Mouse (Mus musculus) hindbrain, embryonic 10.5 days (tissue): ENCODE data around the gene Dnal4. TPM values are rescaled to one million over a fixed set of nuclear protein-coding genes. Genes with fewer than 3 reads are reported as not detected.

Experiments used
- DNase-seq: peaks from one replicate; pipeline ENCODE4 v3.0.0-alpha.2; 2017; ENCODE audit warnings: low spot score
- H3K27ac ChIP-seq: fragments of 300-500 bp; sonication (generic); 2 replicates; pipeline ENCODE4 v1.5.1; 2016; ENCODE audit warnings: mild to moderate bottlenecking, moderate library complexity
- H3K27me3 ChIP-seq: fragments of 300-500 bp; sonication (generic); 2 replicates; pipeline ENCODE4 v1.6.1; 2016; ENCODE audit warnings: mild to moderate bottlenecking; ENCODE audit not compliant: poor library complexity, insufficient read depth, severe bottlenecking
- H3K36me3 ChIP-seq: fragments of 300-500 bp; sonication (generic); 2 replicates; pipeline ENCODE4 v1.6.1; 2016; ENCODE audit warnings: mild to moderate bottlenecking, moderate library complexity
- H3K4me1 ChIP-seq: fragments of 300-500 bp; sonication (generic); replicated peaks from 2 replicates; pipeline ENCODE4 v1.6.1; 2016; ENCODE audit warnings: mild to moderate bottlenecking
- H3K4me3 ChIP-seq: fragments of 300-500 bp; sonication (generic); 2 replicates; pipeline ENCODE4 v1.5.1; 2016; ENCODE audit warnings: mild to moderate bottlenecking, moderate library complexity
- H3K9me3 ChIP-seq: fragments of 300-500 bp; sonication (generic); 2 replicates; pipeline ENCODE4 v1.6.1; 2016; ENCODE audit warnings: mild to moderate bottlenecking, moderate library complexity
- WGBS: fragments of 180-500 bp; shearing (Covaris S2); methylation state at CpG from one replicate; pipeline ENCODE4 v1.1.7; 2016; 5-methylcytosine and 5-hydroxymethylcytosine counted together
- polyA plus RNA-seq: library from polyadenylated mRNA; unstranded; fragments of >200 nt; fragmentation: Nextera tagmentation; extraction: Ambion mirVana; gene quantifications from 2 replicates; pipeline ENCODE4 v1.2.1, GENCODE M21; 2016

The Dnal4 gene
- polyA plus RNA-seq, 1 experiment from 2014 or later = 83.0 TPM

DNA sequence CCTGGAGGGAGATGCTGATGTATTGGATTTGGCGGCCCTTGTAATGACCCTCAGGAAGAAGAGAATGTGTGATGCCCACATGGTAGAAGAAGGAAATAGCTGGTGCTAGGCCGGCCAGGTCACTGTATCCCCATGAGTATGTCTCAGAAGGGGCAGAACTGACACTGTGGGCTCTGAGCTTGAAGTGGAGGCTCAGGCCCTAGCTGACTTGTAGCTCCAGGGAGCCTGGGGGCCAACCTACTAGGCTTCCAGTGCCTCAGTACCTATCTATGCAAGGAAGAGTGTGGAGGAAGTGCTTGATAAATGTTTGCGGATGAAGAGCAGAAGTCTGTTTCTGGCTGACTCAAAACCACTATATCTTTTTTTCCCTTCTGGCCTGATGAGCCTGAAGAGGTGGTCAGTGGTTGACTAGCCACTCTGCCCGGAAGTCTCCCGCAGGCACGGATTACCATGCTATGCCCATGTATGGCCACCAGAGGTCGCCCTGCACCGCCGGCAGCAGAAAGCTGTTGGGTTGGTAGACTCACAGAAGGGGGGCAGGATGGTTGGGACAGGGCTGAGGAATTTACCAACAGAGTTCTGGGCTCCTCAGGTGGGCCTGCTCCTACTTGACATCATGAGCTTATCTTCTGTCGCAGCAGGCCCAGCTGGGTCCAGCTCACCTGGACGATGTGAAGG is 24.8 kb downstream of the Dnal4 start:
- DNase-seq = peak; percentile 82
- Histone ChIP-seq H3K27ac (no peak overlapping the region), H3K36me3 (no peaks in the 10 kb centered on the region), H3K27me3 (no peaks in the 10 kb centered on the region), H3K4me3 (no peak overlapping the region), H3K4me1 (peaks cover 24% of the 10 kb centered on the region), H3K9me3 (no peaks in the 10 kb centered on the region)
- 24% methylated on average over 11 of the region's 11 CpGs for WGBS

GRCm38 (mm10) chr15:79751772-79752171 is 25.9 kb downstream of the Dnal4 start:
- Histone ChIP-seq H3K27me3 (no peaks in the 10 kb centered on the region), H3K27ac (no peak overlapping the region), H3K36me3 (no peaks in the 10 kb centered on the region), H3K4me3 (no peak overlapping the region), H3K9me3 (no peaks in the 10 kb centered on the region), H3K4me1 (peaks cover 17% of the 10 kb centered on the region)
- no peak for DNase-seq
- WGBS = 90% methylated on average over 17 of the region's 17 CpGs

DNA sequence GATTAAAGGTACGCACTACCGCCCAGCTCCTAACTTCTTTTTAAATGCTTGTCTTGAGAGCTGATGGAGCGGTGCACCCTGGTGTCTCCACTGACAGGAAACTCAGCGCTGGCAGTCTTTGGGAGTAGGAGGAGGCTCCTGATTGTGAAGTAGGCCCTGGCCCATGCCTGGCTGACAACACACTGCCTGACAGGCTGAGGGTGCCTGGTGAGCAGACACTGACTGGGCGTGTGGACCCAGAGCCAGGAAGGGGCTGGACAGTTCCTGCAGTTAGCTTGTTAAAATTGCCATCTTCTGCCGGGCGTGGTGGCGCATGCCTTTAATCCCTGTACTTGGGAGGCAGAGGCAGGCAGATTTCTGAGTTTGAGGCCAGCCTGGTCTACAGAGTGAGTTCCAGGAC is 27.4 kb downstream of the Dnal4 start:
- H3K27me3 ChIP-seq = no peaks in the 10 kb centered on the region
- 90% methylated on average over 8 of the region's 8 CpGs for WGBS
- no peak for DNase-seq

DNA sequence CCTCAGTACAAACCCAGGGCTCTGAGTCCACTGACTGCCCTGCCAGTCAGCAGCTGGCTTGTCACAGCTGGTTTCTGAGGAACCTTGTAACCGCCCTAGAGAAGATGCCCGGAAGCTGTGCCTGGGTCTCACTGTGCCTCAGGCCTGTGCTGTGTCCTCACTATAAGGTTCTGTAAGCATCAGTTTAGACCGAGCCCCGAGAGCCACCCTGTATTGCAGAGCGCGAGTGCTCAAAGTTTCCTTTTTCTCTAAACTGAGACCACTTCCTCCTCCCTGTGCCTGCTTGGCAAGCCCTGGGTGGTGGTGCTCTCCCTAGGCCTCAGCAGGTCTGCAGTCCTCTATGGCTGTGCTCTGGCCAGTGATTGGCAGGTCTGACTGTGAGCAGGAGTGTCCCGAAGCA is 28.5 kb downstream of the Dnal4 start:
- no peak overlapping the region for H3K27ac ChIP-seq
- no peak for DNase-seq
- 92% methylated on average over 7 of the region's 7 CpGs for WGBS

More for the DNA sequence above, 27.4 kb downstream of the Dnal4 start:
- Histone ChIP-seq H3K27ac (no peak overlapping the region), H3K9me3 (no peaks in the 10 kb centered on the region), H3K36me3 (no peaks in the 10 kb centered on the region), H3K4me1 (peaks cover 4% of the 10 kb centered on the region; the same call in 1 of the 2 replicates), H3K4me3 (no peak overlapping the region)

DNA sequence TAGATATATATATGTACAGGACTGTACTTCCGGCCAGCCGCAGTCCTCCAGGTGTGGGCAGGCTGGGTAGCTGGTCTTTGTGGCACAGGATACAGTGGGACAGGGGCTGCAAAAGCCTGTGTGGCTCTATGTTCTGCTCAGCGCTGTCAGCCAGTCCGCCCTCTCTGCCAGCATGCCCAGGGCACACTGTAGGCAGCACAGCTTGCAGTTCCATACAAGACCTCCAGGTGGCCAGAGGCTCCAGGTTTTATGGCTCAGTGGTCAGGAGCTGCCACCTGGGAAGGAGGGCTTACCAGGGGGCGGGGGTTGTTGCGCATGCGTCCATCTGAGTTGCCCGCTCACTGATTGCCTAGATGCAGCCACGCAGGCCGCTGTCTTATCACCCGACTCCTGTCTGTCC is 29.7 kb downstream of the Dnal4 start:
- Histone ChIP-seq H3K27ac (no peak overlapping the region), H3K4me3 (no peak overlapping the region), H3K27me3 (no peaks in the 10 kb centered on the region), H3K36me3 (no peaks in the 10 kb centered on the region), H3K9me3 (0 out of 2 replicates have a peak, but pooled peaks cover 4% of the 10 kb centered on the region), H3K4me1 (peaks cover 6% of the 10 kb centered on the region)
- peak; percentile 48 for DNase-seq
- WGBS = 45% methylated on average over 11 of the region's 11 CpGs

More for the DNA sequence above, 28.5 kb downstream of the Dnal4 start:
- 0 out of 2 replicates have a peak, but pooled peaks cover 2% of the 10 kb centered on the region for H3K9me3 ChIP-seq
- H3K27me3 ChIP-seq = no peaks in the 10 kb centered on the region
- H3K4me1 ChIP-seq = peaks cover 4% of the 10 kb centered on the region; the same call in 1 of the 2 replicates
- H3K4me3 ChIP-seq = no peak overlapping the region
- no peaks in the 10 kb centered on the region for H3K36me3 ChIP-seq

DNA sequence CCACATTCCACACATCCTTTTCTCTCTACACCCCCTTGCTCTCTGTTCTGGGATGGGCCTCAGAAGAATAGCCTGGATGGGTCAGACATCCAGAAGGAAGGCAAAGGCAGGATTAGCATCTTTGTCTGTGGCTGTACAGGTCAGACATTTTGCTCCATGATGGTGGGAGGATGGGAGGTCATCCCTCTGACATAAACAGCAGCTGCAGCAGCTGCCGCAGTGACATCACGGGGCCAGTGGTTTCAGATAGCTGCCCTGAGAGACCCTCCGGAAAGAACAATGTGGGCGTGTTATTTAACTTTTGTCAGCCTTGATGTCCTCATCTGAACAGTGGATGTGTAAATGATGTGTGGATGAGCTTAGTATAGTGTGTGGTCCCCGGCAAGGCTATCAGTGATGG is 31.8 kb downstream of the Dnal4 start:
- Histone ChIP-seq H3K27me3 (no peaks in the 10 kb centered on the region), H3K36me3 (no peaks in the 10 kb centered on the region), H3K9me3 (0 out of 2 replicates have a peak, but pooled peaks cover 4% of the 10 kb centered on the region), H3K4me3 (no peak overlapping the region), H3K4me1 (peaks cover 22% of the 10 kb centered on the region), H3K27ac (no peak overlapping the region)
- DNase-seq = no peak
- WGBS = 92% methylated on average over 5 of the region's 5 CpGs

DNA sequence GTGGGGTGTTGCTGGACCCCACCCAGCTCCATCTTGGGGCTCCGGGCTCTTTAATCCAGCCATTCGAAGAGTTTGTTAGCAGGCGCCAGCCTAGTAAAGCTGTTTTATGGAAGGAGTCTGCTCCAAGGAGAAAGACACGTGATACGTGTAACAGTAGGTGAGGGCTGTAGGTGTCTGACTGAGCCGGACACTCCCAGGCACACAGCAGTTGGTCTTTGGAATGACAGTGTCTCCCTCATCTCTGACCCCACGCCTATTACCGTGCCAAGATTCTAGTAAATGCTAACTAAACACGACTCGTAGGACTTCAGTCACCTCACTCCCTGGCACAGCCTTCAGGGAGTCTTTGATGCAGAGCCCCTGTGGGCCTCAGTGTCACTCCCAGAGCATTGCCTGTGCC is 32.3 kb downstream of the Dnal4 start:
- no peaks in the 10 kb centered on the region for H3K36me3 ChIP-seq
- no peak overlapping the region for H3K4me3 ChIP-seq
- no peaks in the 10 kb centered on the region for H3K27me3 ChIP-seq
- 0 out of 2 replicates have a peak, but pooled peaks cover 4% of the 10 kb centered on the region for H3K9me3 ChIP-seq
- no peak for DNase-seq
- WGBS = 84% methylated on average over 10 of the region's 10 CpGs
- H3K27ac ChIP-seq = no peak overlapping the region
- H3K4me1 ChIP-seq = peaks cover 28% of the 10 kb centered on the region

- Histone ChIP-seq H3K27ac (no peak overlapping the region), H3K4me1 (peaks cover 28% of the 10 kb centered on the region), H3K9me3 (0 out of 2 replicates have a peak, but pooled peaks cover 4% of the 10 kb centered on the region), H3K4me3 (no peak overlapping the region), H3K27me3 (no peaks in the 10 kb centered on the region), H3K36me3 (peaks cover under 1% of the 10 kb centered on the region; the same call in 1 of the 2 replicates)
- 75% methylated on average over 8 of the region's 8 CpGs for WGBS
- DNase-seq = no peak
Observed at GRCm38 (mm10) chr15:79744742-79745141, 32.9 kb downstream of the Dnal4 start.

- 0 out of 2 replicates have a peak, but pooled peaks cover 4% of the 10 kb centered on the region for H3K9me3 ChIP-seq
- H3K36me3 ChIP-seq = peaks cover 8% of the 10 kb centered on the region
- no peaks in the 10 kb centered on the region for H3K27me3 ChIP-seq
- no peak overlapping the region for H3K4me3 ChIP-seq
- no peak overlapping the region for H3K27ac ChIP-seq
- H3K4me1 ChIP-seq = peaks cover 32% of the 10 kb centered on the region
- DNase-seq = no peak
- WGBS = 93% methylated on average over 11 of the region's 11 CpGs
Observed at GRCm38 (mm10) chr15:79744001-79744400, 33.6 kb downstream of the Dnal4 start.

DNA sequence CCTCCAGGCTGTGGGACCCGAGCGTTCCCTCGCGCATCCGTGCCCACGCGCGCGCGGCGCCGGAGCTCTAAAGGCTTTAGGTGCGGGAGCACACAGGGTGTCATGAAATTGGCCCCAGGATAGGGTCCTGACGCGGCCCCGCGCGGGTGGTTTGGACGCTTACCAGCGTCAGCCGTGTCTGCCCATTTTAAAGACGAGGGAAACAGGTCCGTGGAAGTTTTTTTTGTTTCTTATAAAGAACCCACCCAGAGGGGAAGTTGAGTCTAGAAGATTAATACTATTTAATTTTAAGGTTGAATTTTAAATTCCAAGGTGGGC is 35.0 kb downstream of the Dnal4 start:
- peak overlapping the region; percentile 97 for H3K27ac ChIP-seq
- H3K36me3 ChIP-seq = peaks cover 21% of the 10 kb centered on the region
- H3K4me3 ChIP-seq = peak overlapping the region; percentile 96
- no peak for DNase-seq
- H3K27me3 ChIP-seq = no peaks in the 10 kb centered on the region
- peaks cover 38% of the 10 kb centered on the region for H3K4me1 ChIP-seq
- WGBS = under 1% methylated on average over 23 of the region's 23 CpGs
- 0 out of 2 replicates have a peak, but pooled peaks cover 4% of the 10 kb centered on the region for H3K9me3 ChIP-seq

- 1% methylated on average over 93 of the region's 93 CpGs for WGBS
Observed at GRCm38 (mm10) chr15:79741921-79742705, 35.5 kb downstream of the Dnal4 start, which contains the start of gene Sun2. TSS of gene Sun2 (minus strand) at chr15:79742536.

GRCm38 (mm10) chr15:79741173-79741858 is 36.3 kb downstream of the Dnal4 start:
- DNase-seq = no peak
- H3K4me3 ChIP-seq = peak overlapping the region; percentile 96
- H3K9me3 ChIP-seq = 0 out of 2 replicates have a peak, but pooled peaks cover 4% of the 10 kb centered on the region
- H3K27me3 ChIP-seq = no peaks in the 10 kb centered on the region
- 46% methylated on average over 14 of the region's 14 CpGs for WGBS
- H3K27ac ChIP-seq = peak overlapping the region; percentile 97
- H3K36me3 ChIP-seq = peaks cover 35% of the 10 kb centered on the region
- H3K4me1 ChIP-seq = peaks cover 38% of the 10 kb centered on the region

More at GRCm38 (mm10) chr15:79741921-79742705, 35.5 kb downstream of the Dnal4 start, which contains the start of gene Sun2:
- Histone ChIP-seq H3K4me3 (peak within 1 kb of the TSS; percentile 96), H3K4me1 (peaks cover 38% of the 10 kb centered on the region), H3K9me3 (0 out of 2 replicates have a peak, but pooled peaks cover 4% of the 10 kb centered on the region), H3K27me3 (no peaks in the 10 kb centered on the region), H3K36me3 (peaks cover 27% of the 10 kb centered on the region), H3K27ac (peak within 1 kb of the TSS; percentile 97)
- DNase-seq = peak; percentile 90
